Mouse (Mus musculus) hindbrain, embryonic 12.5 days (tissue): ENCODE results near the gene Zfp276. TPM values are rescaled to one million over a fixed set of nuclear protein-coding genes. Genes with fewer than 3 reads are reported as not detected.
"Not testable (repeated sequence)": the region's sequence is repeated elsewhere in the genome, so short reads cannot be mapped to it uniquely, and the experiment has no call there.

Source experiments
- ATAC-seq: fragments of 200-750 bp; cut with Nextera tagmentation; 2 replicates; pipeline ENCODE4 v1.8.0; 2017; ENCODE audit warnings: moderate TSS enrichment; ENCODE audit not compliant: low FRiP score
- H3K27ac ChIP-seq: fragments of 300-500 bp; sonication (generic); 2 replicates; pipeline ENCODE4 v1.5.1; 2016; ENCODE audit warnings: mild to moderate bottlenecking
- H3K27me3 ChIP-seq: fragments of 300-500 bp; sonication (generic); 2 replicates; pipeline ENCODE4 v1.6.1; 2016; ENCODE audit warnings: mild to moderate bottlenecking
- H3K36me3 ChIP-seq: fragments of 300-500 bp; sonication (generic); 2 replicates; pipeline ENCODE4 v1.6.1; 2016; ENCODE audit warnings: mild to moderate bottlenecking
- H3K4me1 ChIP-seq: fragments of 300-500 bp; sonication (generic); 2 replicates; pipeline ENCODE4 v1.6.1; 2016
- H3K4me2 ChIP-seq: fragments of 300-500 bp; sonication (generic); replicated peaks from 2 replicates; pipeline ENCODE4 v1.6.1; 2016; ENCODE audit warnings: mild to moderate bottlenecking
- H3K4me3 ChIP-seq: fragments of 300-500 bp; sonication (generic); 2 replicates; pipeline ENCODE4 v1.5.1; 2016; ENCODE audit warnings: mild to moderate bottlenecking
- H3K9ac ChIP-seq: fragments of 300-500 bp; sonication (generic); 2 replicates; pipeline ENCODE4 v1.6.1; 2016; ENCODE audit warnings: mild to moderate bottlenecking, moderate library complexity
- H3K9me3 ChIP-seq: fragments of 300-500 bp; sonication (generic); replicated peaks from 2 replicates; pipeline ENCODE4 v1.6.1; 2016; ENCODE audit warnings: mild to moderate bottlenecking
- WGBS: fragments of 180-500 bp; shearing (Covaris S2); methylation state at CpG from one replicate; pipeline ENCODE4 v1.1.7; 2016; 5-methylcytosine and 5-hydroxymethylcytosine counted together
- polyA plus RNA-seq: library from polyadenylated mRNA; unstranded; fragments of >200 nt; fragmentation: Nextera tagmentation; extraction: Ambion mirVana; gene quantifications from 2 replicates; pipeline ENCODE4 v1.2.1, GENCODE M21; 2016

Zfp276 gene
- 32.9 and 35.0 TPM in 2 replicates for polyA plus RNA-seq

GRCm38 (mm10) chr8:123254099-123254885, at the start of gene Zfp276, which contains the start of gene Vps9d1:
TSS of gene Zfp276 (plus strand) at chr8:123254195.
TSS of gene Vps9d1 (minus strand) at chr8:123254348.
- peak; percentile 93 for ATAC-seq
- WGBS: under 1% methylated on average over 87 of the region's 99 CpGs
- H3K9ac ChIP-seq: peak within 1 kb of the TSS; percentile 92

GRCm38 (mm10) chr8:123211876-123212275, 42.1 kb upstream of the Zfp276 start:
- no peak for ATAC-seq
- 45% methylated on average over 10 of the region's 10 CpGs for WGBS
- Histone ChIP-seq H3K36me3 (peaks cover 42% of the 10 kb centered on the region), H3K27ac (no peak overlapping the region), H3K9ac (peak overlapping the region; percentile 98), H3K4me3 (peak overlapping the region; percentile 93), H3K9me3 (no peaks in the 10 kb centered on the region), H3K4me1 (peaks cover 23% of the 10 kb centered on the region), H3K4me2 (peak overlapping the region; percentile 89), H3K27me3 (no peaks in the 10 kb centered on the region)

More at GRCm38 (mm10) chr8:123254099-123254885, at the start of gene Zfp276, which contains the start of gene Vps9d1:
- H3K27me3 ChIP-seq: no peaks in the 10 kb centered on the region
- H3K27ac ChIP-seq: peak within 1 kb of the TSS; percentile 82
- peak within 1 kb of the TSS; percentile 75 for H3K4me3 ChIP-seq
- H3K9me3 ChIP-seq: no peaks in the 10 kb centered on the region
- H3K36me3 ChIP-seq: peaks cover 58% of the 10 kb centered on the region
- H3K4me2 ChIP-seq: peak within 1 kb of the TSS; percentile 98
- peaks cover 36% of the 10 kb centered on the region for H3K4me1 ChIP-seq

GRCm38 (mm10) chr8:123212321-123213117, 41.5 kb upstream of the Zfp276 start, which contains the start of the genes Chmp1a and Spata33:
TSS of gene Chmp1a (minus strand) at chr8:123212763.
TSS of gene Spata33 (plus strand) at chr8:123212832.
- peak; percentile 95 for ATAC-seq
- Histone ChIP-seq H3K4me2 (peak within 1 kb of the TSS; percentile 89), H3K27me3 (no peaks in the 10 kb centered on the region), H3K9me3 (no peaks in the 10 kb centered on the region), H3K4me3 (peak within 1 kb of the TSS; percentile 93), H3K4me1 (peaks cover 23% of the 10 kb centered on the region), H3K27ac (peak within 1 kb of the TSS; percentile 50), H3K36me3 (peaks cover 36% of the 10 kb centered on the region), H3K9ac (peak within 1 kb of the TSS; percentile 98)
- 1% methylated on average over 76 of the region's 76 CpGs for WGBS

GRCm38 (mm10) chr8:123213118-123213772, 40.8 kb upstream of the Zfp276 start:
- no peaks in the 10 kb centered on the region for H3K9me3 ChIP-seq
- peaks cover 29% of the 10 kb centered on the region for H3K36me3 ChIP-seq
- peak overlapping the region; percentile 89 for H3K4me2 ChIP-seq
- peaks cover 23% of the 10 kb centered on the region for H3K4me1 ChIP-seq
- no peak for ATAC-seq
- H3K4me3 ChIP-seq: peak overlapping the region; percentile 93
- H3K27ac ChIP-seq: peak overlapping the region; percentile 50; the same call in 1 of the 2 replicates
- 21% methylated on average over 22 of the region's 22 CpGs for WGBS
- H3K9ac ChIP-seq: peak overlapping the region; percentile 98
- no peaks in the 10 kb centered on the region for H3K27me3 ChIP-seq

- no peak overlapping the region for H3K4me2 ChIP-seq
- no peak overlapping the region for H3K4me3 ChIP-seq
- no peaks in the 10 kb centered on the region for H3K9me3 ChIP-seq
- WGBS: 85% methylated on average over 3 of the region's 3 CpGs
- peaks cover 23% of the 10 kb centered on the region for H3K4me1 ChIP-seq
- no peak overlapping the region for H3K27ac ChIP-seq
- ATAC-seq: no peak
- H3K27me3 ChIP-seq: no peaks in the 10 kb centered on the region
- 0 out of 2 replicates have a peak, but pooled peaks cover 7% of the 10 kb centered on the region for H3K36me3 ChIP-seq
- no peak overlapping the region for H3K9ac ChIP-seq
Observed at GRCm38 (mm10) chr8:123215430-123215829, 38.6 kb upstream of the Zfp276 start.

- H3K27ac ChIP-seq: no peak overlapping the region
- no peaks in the 10 kb centered on the region for H3K9me3 ChIP-seq
- peaks cover 15% of the 10 kb centered on the region for H3K4me1 ChIP-seq
- no peaks in the 10 kb centered on the region for H3K27me3 ChIP-seq
- no peak overlapping the region for H3K4me3 ChIP-seq
- H3K9ac ChIP-seq: no peak overlapping the region
- no peak overlapping the region for H3K4me2 ChIP-seq
- H3K36me3 ChIP-seq: no peaks in the 10 kb centered on the region
- no peak for ATAC-seq
- WGBS: 93% methylated on average over 1 of the region's 1 CpGs
Observed at GRCm38 (mm10) chr8:123220917-123221316, 33.1 kb upstream of the Zfp276 start.

GRCm38 (mm10) chr8:123224278-123225266, 29.4 kb upstream of the Zfp276 start, which contains the start of gene Cdk10:
TSS of gene Cdk10 (plus strand) at chr8:123224842.
- peaks cover 16% of the 10 kb centered on the region for H3K4me1 ChIP-seq
- 4% methylated on average over 59 of the region's 59 CpGs for WGBS
- peak within 1 kb of the TSS; percentile 84 for H3K4me3 ChIP-seq
- peaks cover 24% of the 10 kb centered on the region for H3K36me3 ChIP-seq
- peak within 1 kb of the TSS; percentile 95 for H3K4me2 ChIP-seq
- no peaks in the 10 kb centered on the region for H3K27me3 ChIP-seq
- ATAC-seq: peak; percentile 81
- H3K27ac ChIP-seq: peak within 1 kb of the TSS; percentile 82
- peak within 1 kb of the TSS; percentile 94 for H3K9ac ChIP-seq
- no peaks in the 10 kb centered on the region for H3K9me3 ChIP-seq

GRCm38 (mm10) chr8:123228416-123228815, 25.6 kb upstream of the Zfp276 start:
- H3K27me3 ChIP-seq: peaks cover 3% of the 10 kb centered on the region
- WGBS: 96% methylated on average over 1 of the region's 1 CpGs
- no peak overlapping the region for H3K4me2 ChIP-seq
- H3K9me3 ChIP-seq: no peaks in the 10 kb centered on the region
- H3K36me3 ChIP-seq: peaks cover 30% of the 10 kb centered on the region
- ATAC-seq: no peak
- H3K4me3 ChIP-seq: no peak overlapping the region
- no peak overlapping the region for H3K27ac ChIP-seq
- H3K9ac ChIP-seq: no peak overlapping the region
- peaks cover 19% of the 10 kb centered on the region for H3K4me1 ChIP-seq

- not testable (repeated sequence) for H3K27ac ChIP-seq, H3K9me3 ChIP-seq, H3K4me3 ChIP-seq, ATAC-seq, H3K9ac ChIP-seq, H3K4me2 ChIP-seq
- H3K36me3 ChIP-seq: peaks cover 30% of the 10 kb centered on the region
- peaks cover 22% of the 10 kb centered on the region for H3K27me3 ChIP-seq
- 87% methylated on average over 11 of the region's 11 CpGs for WGBS
- peaks cover 21% of the 10 kb centered on the region for H3K4me1 ChIP-seq
Observed at GRCm38 (mm10) chr8:123230326-123230725, 23.7 kb upstream of the Zfp276 start.

GRCm38 (mm10) chr8:123231742-123232141, 22.3 kb upstream of the Zfp276 start:
- H3K27me3 ChIP-seq: peaks cover 35% of the 10 kb centered on the region
- H3K4me2 ChIP-seq: no peak overlapping the region
- H3K9ac ChIP-seq: no peak overlapping the region
- no peak overlapping the region for H3K27ac ChIP-seq
- H3K4me3 ChIP-seq: no peak overlapping the region
- 63% methylated on average over 5 of the region's 5 CpGs for WGBS
- peaks cover 23% of the 10 kb centered on the region for H3K4me1 ChIP-seq
- no peaks in the 10 kb centered on the region for H3K9me3 ChIP-seq
- ATAC-seq: no peak
- H3K36me3 ChIP-seq: peaks cover 30% of the 10 kb centered on the region

- no peak overlapping the region for H3K4me2 ChIP-seq
- 43% methylated on average over 7 of the region's 7 CpGs for WGBS
- peaks cover 43% of the 10 kb centered on the region for H3K27me3 ChIP-seq
- no peaks in the 10 kb centered on the region for H3K9me3 ChIP-seq
- peaks cover 21% of the 10 kb centered on the region for H3K36me3 ChIP-seq
- peaks cover 23% of the 10 kb centered on the region for H3K4me1 ChIP-seq
- H3K27ac ChIP-seq: no peak overlapping the region
- H3K4me3 ChIP-seq: no peak overlapping the region
- H3K9ac ChIP-seq: no peak overlapping the region
- no peak for ATAC-seq
Observed at GRCm38 (mm10) chr8:123232553-123232952, 21.4 kb upstream of the Zfp276 start.
